Mouse (Mus musculus) monocyte, adult 5-6 weeks (primary cell): Measurements from ENCODE around the gene Gm11549. TPM values are rescaled to one million over a fixed set of nuclear protein-coding genes. Genes with fewer than 3 reads are reported as not detected.

Source experiments
- total RNA-seq: library from RNA; stranded (forward); fragments of 200-1000, 200-491, 200-594 nt; gene quantifications from 3 replicates; pipeline ENCODE4 v1.2.3, GENCODE M21; 2017

Gene Gm11549
- total RNA-seq, 1 experiment from 2014 or later, result not detected

Other genes starting within 250 kb of the Gm11549 start
- 119 to 215 TPM (median 164 TPM) in 3 replicates for gene Anxa5, start 45.9 kb downstream of the Gm11549 start, total RNA-seq
- not detected in 3 replicates for gene 1810062G17Rik, start 45.9 kb downstream of the Gm11549 start, total RNA-seq
- 64.1 to 69.4 TPM (median 65.2 TPM) in 3 replicates for gene Exosc9, start 30.8 kb upstream of the Gm11549 start, total RNA-seq
- gene Ccna2, start 50.3 kb upstream of the Gm11549 start, total RNA-seq, result 1.0 to 5.1 TPM (median 2.7 TPM) in 3 replicates
- 0.32 to 2.4 TPM (median 0.58 TPM) in 3 replicates for gene Bbs7, start 91.7 kb upstream of the Gm11549 start, total RNA-seq
- gene Trpc3, start 168.4 kb upstream of the Gm11549 start, total RNA-seq, result not detected in 3 replicates